Mouse (Mus musculus): Measurements from ENCODE around the gene Mapk14.
A peak's percentile ranks its signal among the peaks of the same experiment; 100 is the strongest.
"Not testable (repeated sequence)": the region's sequence is repeated elsewhere in the genome, so short reads cannot be mapped to it uniquely, and the experiment has no call there.

The Mapk14 gene

GRCm38 (mm10) chr17:28743145-28743866 lies 52.2 kb downstream of the Mapk14 start:
- DNase-seq: peak; percentile 26

GRCm38 (mm10) chr17:28743916-28744315 lies 52.8 kb downstream of the Mapk14 start:
- DNase-seq: no peak

GRCm38 (mm10) chr17:28745773-28746172 lies 54.6 kb downstream of the Mapk14 start:
- DNase-seq: no peak

- no peak for DNase-seq
These were observed 56.9 kb downstream of the Mapk14 start for GRCm38 (mm10) chr17:28748001-28748400.

- DNase-seq: no peak
These were observed 59.5 kb downstream of the Mapk14 start for GRCm38 (mm10) chr17:28750580-28750979.

- DNase-seq: no peak
These were observed 65.3 kb downstream of the Mapk14 start for GRCm38 (mm10) chr17:28756447-28756846.

- DNase-seq: no peak
These were observed 66.3 kb downstream of the Mapk14 start for GRCm38 (mm10) chr17:28757470-28757869.

GRCm38 (mm10) chr17:28760736-28761312 lies 69.7 kb downstream of the Mapk14 start:
- DNase-seq: no peak

- peak; percentile 82 for DNase-seq
These were observed 70.7 kb downstream of the Mapk14 start for GRCm38 (mm10) chr17:28761871-28762270.

- DNase-seq: no peak
These were observed 75.1 kb downstream of the Mapk14 start for GRCm38 (mm10) chr17:28766203-28766602.

GRCm38 (mm10) chr17:28766781-28767515 lies 75.8 kb downstream of the Mapk14 start:
- no peak for DNase-seq

- DNase-seq: no peak
These were observed 78.2 kb downstream of the Mapk14 start, which contains the start of gene Mapk13 for GRCm38 (mm10) chr17:28769121-28769874. TSS of gene Mapk13 (plus strand) at chr17:28769297.

GRCm38 (mm10) chr17:28769875-28770421 lies 78.8 kb downstream of the Mapk14 start:
- peak; percentile 35 for DNase-seq

GRCm38 (mm10) chr17:28771289-28771688 lies 80.2 kb downstream of the Mapk14 start:
- no peak for DNase-seq

GRCm38 (mm10) chr17:28774303-28774702 lies 83.2 kb downstream of the Mapk14 start:
- DNase-seq: not testable (repeated sequence)

GRCm38 (mm10) chr17:28775161-28775560 lies 84.0 kb downstream of the Mapk14 start:
- no peak for DNase-seq

- no peak for DNase-seq
These were observed 85.7 kb downstream of the Mapk14 start for GRCm38 (mm10) chr17:28776817-28777216.

- peak; percentile 94 for DNase-seq
These were observed 86.3 kb downstream of the Mapk14 start for GRCm38 (mm10) chr17:28777231-28778005.

GRCm38 (mm10) chr17:28779735-28780134 lies 88.6 kb downstream of the Mapk14 start:
- DNase-seq: no peak

GRCm38 (mm10) chr17:28780836-28781235 lies 89.7 kb downstream of the Mapk14 start:
- no peak for DNase-seq

- no peak for DNase-seq
These were observed 90.3 kb downstream of the Mapk14 start for GRCm38 (mm10) chr17:28781290-28782045.
